Mouse (Mus musculus): ENCODE results near the gene Miip. TPM values are rescaled to one million over a fixed set of nuclear protein-coding genes. Genes with fewer than 3 reads are reported as not detected.

Miip gene
- 6.3 and 27.9 TPM in 2 replicates for total RNA-seq (2012; rRNA removed)

DNA sequence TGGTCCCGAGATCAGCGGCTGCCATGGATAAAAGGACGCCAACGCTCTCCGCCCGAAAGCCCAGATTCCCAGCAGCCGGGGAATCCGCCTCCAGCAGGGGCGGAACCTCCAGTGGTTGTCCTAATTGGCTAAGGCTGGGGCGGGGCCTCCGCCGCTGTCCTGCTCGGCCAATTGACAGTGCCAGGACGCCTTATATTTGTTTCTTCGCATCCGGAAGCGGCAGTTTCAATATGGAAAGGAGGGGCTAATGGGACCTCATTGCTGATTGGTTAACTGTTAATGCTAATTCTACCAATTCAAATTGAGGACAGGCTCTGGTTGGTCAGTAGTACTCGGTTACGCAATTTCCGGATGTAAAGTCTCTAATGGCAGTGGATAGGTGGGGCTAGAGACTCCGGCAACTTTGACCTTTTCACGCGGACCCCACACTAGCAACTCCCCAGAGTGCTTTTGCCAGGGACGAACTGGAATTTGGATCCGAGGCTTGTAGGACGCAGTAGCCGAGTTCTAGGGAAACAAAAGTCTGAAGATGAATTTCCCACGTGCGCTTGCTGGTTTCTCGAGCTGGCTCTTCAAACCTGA is at the start of gene Miip, which contains the start of gene Fv1:
Gene Miip, minus strand, starts transcription at position 367 of the 582 bp plus-strand sequence.
Gene Fv1, plus strand, starts transcription at position 530 of the 582 bp plus-strand sequence.
- H3K9me3 ChIP-seq (ENCODE audit: control insufficient read depth, insufficient read depth, low read depth, low read length): peaks cover 8% of the 10 kb centered on the region
- peak within 1 kb of the TSS; percentile 76 for H3K9ac ChIP-seq (ENCODE audit: insufficient read depth, low read depth, low read length, poor library complexity, severe bottlenecking)
- H3K36me3 ChIP-seq (ENCODE audit: control insufficient read depth, insufficient read depth, low read length, poor library complexity, severe bottlenecking): peaks cover 26% of the 10 kb centered on the region
- peak; percentile 65 for DNase-seq (ENCODE audit: low read depth, low spot score)
- H3K4me1 ChIP-seq (ENCODE audit: control insufficient read depth in 2 of 2, insufficient read depth in 2 of 2, low read length in 2 of 2, poor library complexity in 1 of 2): no peaks in the 10 kb centered on the region
- H3K4me3 ChIP-seq (ENCODE audit: insufficient read depth in 1 of 2, low read depth in 1 of 2, low read length in 2 of 2, poor library complexity in 1 of 2, severe bottlenecking in 1 of 2): peak within 1 kb of the TSS; percentile 75
- no peak within 1 kb of the TSS for H3K27ac ChIP-seq (ENCODE audit: insufficient read depth, low read depth, low read length, poor library complexity, severe bottlenecking)
- in situ Hi-C loops (cut with MboI; ENCODE audit: low sequenced_read_pairs in 2 of 2, unreplicated experiment in 2 of 2): no loop called here
- TF ChIP-seq MAFK (IDR thresholded peaks at IDR 0.05; ENCODE audit: insufficient read depth, low read depth, low read length) (no peak), CHD2 (IDR thresholded peaks at IDR 0.05; ENCODE audit: low read depth, low read length) (no peak), HCFC1 (IDR thresholded peaks at IDR 0.05; ENCODE audit: borderline replicate concordance, insufficient read depth, low read length) (no peak), ZNF384 (IDR thresholded peaks at IDR 0.05; ENCODE audit: low read depth, low read length) (no peak), ZC3H11A (IDR thresholded peaks at IDR 0.05; ENCODE audit: borderline replicate concordance, low read depth, low read length) (no peak)

DNA sequence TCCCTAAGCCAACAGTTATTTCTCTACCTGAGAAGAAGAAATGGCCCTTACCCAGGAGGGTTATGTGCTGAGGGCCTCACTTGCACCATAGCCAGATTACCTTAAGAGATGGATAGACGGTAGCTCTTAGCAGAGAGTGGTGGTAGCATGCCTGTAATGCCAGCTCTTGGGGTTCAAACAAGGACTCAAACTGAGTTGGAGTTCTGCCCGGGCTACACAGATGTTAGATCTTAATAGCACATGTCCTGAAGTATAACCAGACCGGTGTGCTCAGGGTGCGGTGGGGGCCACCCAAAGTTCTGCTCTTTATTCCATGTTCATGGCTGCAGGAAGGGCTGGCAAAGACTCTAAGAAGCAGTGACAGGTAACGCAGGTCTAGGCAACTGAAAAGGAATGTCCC is 40.9 kb upstream of the Miip start:
- Histone ChIP-seq H3K9ac (ENCODE audit: insufficient read depth, low read depth, low read length, poor library complexity, severe bottlenecking) (no peak overlapping the region), H3K27ac (ENCODE audit: insufficient read depth, low read depth, low read length, poor library complexity, severe bottlenecking) (no peak overlapping the region), H3K9me3 (ENCODE audit: control insufficient read depth, insufficient read depth, low read depth, low read length) (no peaks in the 10 kb centered on the region), H3K4me3 (ENCODE audit: insufficient read depth in 1 of 2, low read depth in 1 of 2, low read length in 2 of 2, poor library complexity in 1 of 2, severe bottlenecking in 1 of 2) (no peak overlapping the region), H3K36me3 (ENCODE audit: control insufficient read depth, insufficient read depth, low read length, poor library complexity, severe bottlenecking) (peaks cover 3% of the 10 kb centered on the region; the same call in 1 of the 2 replicates), H3K4me1 (ENCODE audit: control insufficient read depth in 2 of 2, insufficient read depth in 2 of 2, low read length in 2 of 2, poor library complexity in 1 of 2) (peaks cover 0 to 1% of the 10 kb centered on the region in 2 experiments; a peak in 1 of 4 replicates)
- in situ Hi-C loops (cut with MboI; ENCODE audit: low sequenced_read_pairs in 2 of 2, unreplicated experiment in 2 of 2): no loop called here
- TF ChIP-seq ZNF384 (IDR thresholded peaks at IDR 0.05; ENCODE audit: low read depth, low read length) (no peak), ZC3H11A (IDR thresholded peaks at IDR 0.05; ENCODE audit: borderline replicate concordance, low read depth, low read length) (no peak), MAFK (IDR thresholded peaks at IDR 0.05; ENCODE audit: insufficient read depth, low read depth, low read length) (no peak), HCFC1 (IDR thresholded peaks at IDR 0.05; ENCODE audit: borderline replicate concordance, insufficient read depth, low read length) (no peak), CHD2 (IDR thresholded peaks at IDR 0.05; ENCODE audit: low read depth, low read length) (no peak)
- no peak for DNase-seq (ENCODE audit: low read depth, low spot score)

DNA sequence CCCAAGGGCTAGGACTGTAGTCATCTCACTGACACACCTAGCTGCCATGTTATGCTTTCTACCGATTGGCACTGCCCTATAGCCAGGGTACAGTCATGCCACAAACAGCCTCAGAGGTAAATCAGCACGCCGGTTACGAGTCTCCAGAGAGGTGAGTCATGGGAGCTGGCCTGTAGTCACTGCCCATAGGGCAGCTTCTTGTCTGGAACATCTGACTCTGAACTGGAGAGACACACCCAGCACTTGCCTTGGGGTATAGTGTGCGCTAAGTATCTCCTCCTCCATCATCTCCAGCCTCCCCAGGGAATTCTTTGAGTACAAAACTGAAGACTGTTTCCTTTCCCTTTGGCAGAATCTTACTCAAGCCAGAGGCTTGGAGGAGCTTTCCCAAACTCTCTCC is 37.6 kb upstream of the Miip start:
- no peaks in the 10 kb centered on the region for H3K9me3 ChIP-seq (ENCODE audit: control insufficient read depth, insufficient read depth, low read depth, low read length)
- H3K4me1 ChIP-seq (ENCODE audit: control insufficient read depth in 2 of 2, insufficient read depth in 2 of 2, low read length in 2 of 2, poor library complexity in 1 of 2): peaks cover 0 to 1% of the 10 kb centered on the region in 2 experiments; a peak in 1 of 4 replicates
- no peak for DNase-seq (ENCODE audit: low read depth, low spot score)
- no peak overlapping the region for H3K27ac ChIP-seq (ENCODE audit: insufficient read depth, low read depth, low read length, poor library complexity, severe bottlenecking)
- no peaks in the 10 kb centered on the region; the same call in 1 of the 2 replicates for H3K36me3 ChIP-seq (ENCODE audit: control insufficient read depth, insufficient read depth, low read length, poor library complexity, severe bottlenecking)
- in situ Hi-C loops (cut with MboI; ENCODE audit: low sequenced_read_pairs in 2 of 2, unreplicated experiment in 2 of 2): no loop called here
- H3K9ac ChIP-seq (ENCODE audit: insufficient read depth, low read depth, low read length, poor library complexity, severe bottlenecking): no peak overlapping the region
- no peak overlapping the region for H3K4me3 ChIP-seq (ENCODE audit: insufficient read depth in 1 of 2, low read depth in 1 of 2, low read length in 2 of 2, poor library complexity in 1 of 2, severe bottlenecking in 1 of 2)
- TF ChIP-seq CHD2 (IDR thresholded peaks at IDR 0.05; ENCODE audit: low read depth, low read length) (no peak), ZC3H11A (IDR thresholded peaks at IDR 0.05; ENCODE audit: borderline replicate concordance, low read depth, low read length) (no peak), HCFC1 (IDR thresholded peaks at IDR 0.05; ENCODE audit: borderline replicate concordance, insufficient read depth, low read length) (no peak), MAFK (IDR thresholded peaks at IDR 0.05; ENCODE audit: insufficient read depth, low read depth, low read length) (no peak)

DNA sequence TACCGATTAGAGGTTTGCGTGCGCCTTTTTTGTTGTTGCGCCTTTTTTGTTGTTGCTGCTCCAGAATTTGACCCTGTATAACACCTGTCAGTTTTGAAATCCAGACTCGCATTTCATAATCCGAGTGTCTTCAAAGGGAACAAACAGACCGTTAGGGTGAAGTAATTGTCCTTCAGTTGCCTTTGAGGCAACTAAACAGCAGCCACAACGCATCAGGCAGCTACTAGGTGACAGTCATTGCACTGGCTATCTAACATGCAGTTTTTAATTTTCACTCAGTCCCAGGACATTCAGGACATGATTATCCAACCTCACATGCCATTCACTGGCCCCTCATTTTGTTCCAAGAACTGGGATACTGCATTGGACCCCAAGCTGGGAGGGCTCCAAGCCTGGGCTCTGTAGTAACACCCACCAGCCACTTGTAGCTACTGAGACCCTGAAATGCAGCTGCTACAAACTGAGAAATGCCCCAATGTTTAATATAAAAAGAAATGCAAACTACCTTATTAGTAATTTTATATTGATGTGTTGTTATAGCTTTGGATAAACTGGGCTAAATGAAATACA is 36.6 kb upstream of the Miip start:
- no peak for TF ChIP-seq MAFK (IDR thresholded peaks at IDR 0.05; ENCODE audit: insufficient read depth, low read depth, low read length)
- TF ChIP-seq HCFC1 (IDR thresholded peaks at IDR 0.05; ENCODE audit: borderline replicate concordance, insufficient read depth, low read length): no peak
- no peak for TF ChIP-seq ZC3H11A (IDR thresholded peaks at IDR 0.05; ENCODE audit: borderline replicate concordance, low read depth, low read length)
- TF ChIP-seq ZNF384 (IDR thresholded peaks at IDR 0.05; ENCODE audit: low read depth, low read length): no peak
- TF ChIP-seq CHD2 (IDR thresholded peaks at IDR 0.05; ENCODE audit: low read depth, low read length): no peak; the same call in 1 of the 2 replicates
- no peaks in the 10 kb centered on the region for H3K9me3 ChIP-seq (ENCODE audit: control insufficient read depth, insufficient read depth, low read depth, low read length)
- H3K4me1 ChIP-seq (ENCODE audit: control insufficient read depth in 2 of 2, insufficient read depth in 2 of 2, low read length in 2 of 2, poor library complexity in 1 of 2): peaks cover 0 to 1% of the 10 kb centered on the region in 2 experiments; a peak in 1 of 4 replicates
- in situ Hi-C loops (cut with MboI; ENCODE audit: low sequenced_read_pairs in 2 of 2, unreplicated experiment in 2 of 2): no loop called here
- no peak overlapping the region for H3K9ac ChIP-seq (ENCODE audit: insufficient read depth, low read depth, low read length, poor library complexity, severe bottlenecking)
- H3K27ac ChIP-seq (ENCODE audit: insufficient read depth, low read depth, low read length, poor library complexity, severe bottlenecking): no peak overlapping the region
- H3K4me3 ChIP-seq (ENCODE audit: insufficient read depth in 1 of 2, low read depth in 1 of 2, low read length in 2 of 2, poor library complexity in 1 of 2, severe bottlenecking in 1 of 2): peak overlapping the region; percentile 91 to 99; a peak in 2 of 4 replicates
- DNase-seq (ENCODE audit: low read depth, low spot score): no peak
- H3K36me3 ChIP-seq (ENCODE audit: control insufficient read depth, insufficient read depth, low read length, poor library complexity, severe bottlenecking): no peaks in the 10 kb centered on the region

Data from ES-E14 (cell line).